Mouse (Mus musculus): ENCODE measurements around the gene 1700086D15Rik. TPM values are rescaled to one million over a fixed set of nuclear protein-coding genes. Genes with fewer than 3 reads are reported as not detected.

The 1700086D15Rik gene
- polyA plus RNA-seq, 1 experiment from 2014 or later = not detected

- TF ChIP-seq EP300 (optimal IDR thresholded peaks at IDR 0.05) (no peak), CTCF (IDR thresholded peaks at IDR 0.05; ENCODE audit: low read depth) (no peak)
- H3K4me2 ChIP-seq (replicated peaks; ENCODE audit: low read depth) = no peak overlapping the region
- H3K27me3 ChIP-seq (ENCODE audit: control insufficient read depth, insufficient read depth, low read length) = no peaks in the 10 kb centered on the region
- no peak overlapping the region for H3K9ac ChIP-seq (ENCODE audit: low read length)
- no peak for ATAC-seq (ENCODE audit: low FRiP score, low TSS enrichment)
- no peaks in the 10 kb centered on the region for H3K36me3 ChIP-seq (ENCODE audit: control insufficient read depth, insufficient read depth, low read length)
- H3K9me3 ChIP-seq (ENCODE audit: control insufficient read depth, low read length) = no peaks in the 10 kb centered on the region
- WGBS = 72% methylated on average over 7 of the region's 7 CpGs
- no peak for DNase-seq (ENCODE audit: low spot score)
- no peak overlapping the region for H3K4me3 ChIP-seq (ENCODE audit: low read depth, low read length)
- H3K4me1 ChIP-seq (replicated peaks; ENCODE audit: control insufficient read depth, insufficient read depth) = no peaks in the 10 kb centered on the region
- no peak overlapping the region for H3K27ac ChIP-seq (replicated peaks)
These were observed 11.2 kb downstream of the 1700086D15Rik start for GRCm38 (mm10) chr11:65148441-65148840.

- Histone ChIP-seq H3K27me3 (ENCODE audit: control insufficient read depth, insufficient read depth, low read length) (no peaks in the 10 kb centered on the region), H3K9ac (ENCODE audit: low read length) (no peak overlapping the region), H3K27ac (replicated peaks) (no peak overlapping the region), H3K36me3 (ENCODE audit: control insufficient read depth, insufficient read depth, low read length) (no peaks in the 10 kb centered on the region), H3K4me3 (ENCODE audit: low read depth, low read length) (no peak overlapping the region), H3K9me3 (ENCODE audit: control insufficient read depth, low read length) (no peaks in the 10 kb centered on the region), H3K4me2 (replicated peaks; ENCODE audit: low read depth) (no peak overlapping the region), H3K4me1 (replicated peaks; ENCODE audit: control insufficient read depth, insufficient read depth) (no peaks in the 10 kb centered on the region)
- TF ChIP-seq CTCF (IDR thresholded peaks at IDR 0.05; ENCODE audit: low read depth) = no peak
- TF ChIP-seq EP300 (optimal IDR thresholded peaks at IDR 0.05) = no peak
- ATAC-seq (ENCODE audit: low FRiP score, low TSS enrichment) (no peak), DNase-seq (ENCODE audit: low spot score) (no peak)
- 56% methylated on average over 4 of the region's 4 CpGs for WGBS
These were observed 16.8 kb downstream of the 1700086D15Rik start for GRCm38 (mm10) chr11:65142838-65143417.

- no peak for TF ChIP-seq CTCF (IDR thresholded peaks at IDR 0.05; ENCODE audit: low read depth)
- TF ChIP-seq EP300 (optimal IDR thresholded peaks at IDR 0.05) = no peak
- Histone ChIP-seq H3K4me1 (replicated peaks; ENCODE audit: control insufficient read depth, insufficient read depth) (no peaks in the 10 kb centered on the region), H3K4me2 (replicated peaks; ENCODE audit: low read depth) (no peak overlapping the region), H3K4me3 (ENCODE audit: low read depth, low read length) (no peak overlapping the region), H3K9me3 (ENCODE audit: control insufficient read depth, low read length) (no peaks in the 10 kb centered on the region), H3K27me3 (ENCODE audit: control insufficient read depth, insufficient read depth, low read length) (no peaks in the 10 kb centered on the region), H3K27ac (replicated peaks) (no peak overlapping the region), H3K36me3 (ENCODE audit: control insufficient read depth, insufficient read depth, low read length) (no peaks in the 10 kb centered on the region), H3K9ac (ENCODE audit: low read length) (no peak overlapping the region)
- 92% methylated on average over 3 of the region's 3 CpGs for WGBS
- DNase-seq (ENCODE audit: low spot score) (no peak), ATAC-seq (ENCODE audit: low FRiP score, low TSS enrichment) (no peak)
These were observed 20.7 kb downstream of the 1700086D15Rik start for GRCm38 (mm10) chr11:65139030-65139429.

- Histone ChIP-seq H3K4me2 (replicated peaks; ENCODE audit: low read depth) (no peak overlapping the region), H3K9me3 (ENCODE audit: control insufficient read depth, low read length) (no peaks in the 10 kb centered on the region), H3K36me3 (ENCODE audit: control insufficient read depth, insufficient read depth, low read length) (no peaks in the 10 kb centered on the region), H3K4me1 (replicated peaks; ENCODE audit: control insufficient read depth, insufficient read depth) (no peaks in the 10 kb centered on the region), H3K9ac (ENCODE audit: low read length) (no peak overlapping the region), H3K27ac (replicated peaks) (no peak overlapping the region), H3K27me3 (ENCODE audit: control insufficient read depth, insufficient read depth, low read length) (no peaks in the 10 kb centered on the region), H3K4me3 (ENCODE audit: low read depth, low read length) (no peak overlapping the region)
- no peak for TF ChIP-seq EP300 (optimal IDR thresholded peaks at IDR 0.05)
- TF ChIP-seq CTCF (IDR thresholded peaks at IDR 0.05; ENCODE audit: low read depth) = no peak
- 58% methylated on average over 2 of the region's 2 CpGs for WGBS
- ATAC-seq (ENCODE audit: low FRiP score, low TSS enrichment) (no peak), DNase-seq (ENCODE audit: low spot score) (no peak)
These were observed 22.5 kb downstream of the 1700086D15Rik start for GRCm38 (mm10) chr11:65137145-65137652.

GRCm38 (mm10) chr11:65135251-65135739, 24.4 kb downstream of the 1700086D15Rik start:
- Histone ChIP-seq H3K27ac (replicated peaks) (no peak overlapping the region), H3K4me1 (replicated peaks; ENCODE audit: control insufficient read depth, insufficient read depth) (no peaks in the 10 kb centered on the region), H3K9me3 (ENCODE audit: control insufficient read depth, low read length) (no peaks in the 10 kb centered on the region), H3K27me3 (ENCODE audit: control insufficient read depth, insufficient read depth, low read length) (no peaks in the 10 kb centered on the region), H3K36me3 (ENCODE audit: control insufficient read depth, insufficient read depth, low read length) (no peaks in the 10 kb centered on the region), H3K4me3 (ENCODE audit: low read depth, low read length) (no peak overlapping the region), H3K4me2 (replicated peaks; ENCODE audit: low read depth) (no peak overlapping the region), H3K9ac (ENCODE audit: low read length) (no peak overlapping the region)
- ATAC-seq (ENCODE audit: low FRiP score, low TSS enrichment) (no peak), DNase-seq (ENCODE audit: low spot score) (no peak)
- 83% methylated on average over 8 of the region's 8 CpGs for WGBS
- TF ChIP-seq EP300 (optimal IDR thresholded peaks at IDR 0.05) (no peak), CTCF (IDR thresholded peaks at IDR 0.05; ENCODE audit: low read depth) (no peak)

- WGBS = 94% methylated on average over 4 of the region's 4 CpGs
- TF ChIP-seq EP300 (optimal IDR thresholded peaks at IDR 0.05) (no peak), CTCF (IDR thresholded peaks at IDR 0.05; ENCODE audit: low read depth) (no peak)
- Histone ChIP-seq H3K9me3 (ENCODE audit: control insufficient read depth, low read length) (no peaks in the 10 kb centered on the region), H3K36me3 (ENCODE audit: control insufficient read depth, insufficient read depth, low read length) (no peaks in the 10 kb centered on the region), H3K9ac (ENCODE audit: low read length) (no peak overlapping the region), H3K4me2 (replicated peaks; ENCODE audit: low read depth) (no peak overlapping the region), H3K27me3 (ENCODE audit: control insufficient read depth, insufficient read depth, low read length) (no peaks in the 10 kb centered on the region), H3K4me3 (ENCODE audit: low read depth, low read length) (no peak overlapping the region), H3K4me1 (replicated peaks; ENCODE audit: control insufficient read depth, insufficient read depth) (no peaks in the 10 kb centered on the region), H3K27ac (replicated peaks) (no peak overlapping the region)
- DNase-seq (ENCODE audit: low spot score) = no peak
- ATAC-seq (ENCODE audit: low FRiP score, low TSS enrichment) = no peak
These were observed 26.0 kb downstream of the 1700086D15Rik start for GRCm38 (mm10) chr11:65133661-65134060.
